Mouse (Mus musculus) hindbrain, embryonic 12.5 days (tissue): ENCODE data around the gene Ppie. TPM values are rescaled to one million over a fixed set of nuclear protein-coding genes. Genes with fewer than 3 reads are reported as not detected.
A peak's percentile ranks its signal among the peaks of the same experiment; 100 is the strongest.
"Not testable (repeated sequence)": the region's sequence is repeated elsewhere in the genome, so short reads cannot be mapped to it uniquely, and the experiment has no call there.

Source experiments
- ATAC-seq: fragments of 200-750 bp; cut with Nextera tagmentation; 2 replicates; pipeline ENCODE4 v1.8.0; 2017; ENCODE audit warnings: moderate TSS enrichment; ENCODE audit not compliant: low FRiP score
- H3K27ac ChIP-seq: fragments of 300-500 bp; sonication (generic); 2 replicates; pipeline ENCODE4 v1.5.1; 2016; ENCODE audit warnings: mild to moderate bottlenecking
- H3K27me3 ChIP-seq: fragments of 300-500 bp; sonication (generic); 2 replicates; pipeline ENCODE4 v1.6.1; 2016; ENCODE audit warnings: mild to moderate bottlenecking
- H3K36me3 ChIP-seq: fragments of 300-500 bp; sonication (generic); 2 replicates; pipeline ENCODE4 v1.6.1; 2016; ENCODE audit warnings: mild to moderate bottlenecking
- H3K4me1 ChIP-seq: fragments of 300-500 bp; sonication (generic); 2 replicates; pipeline ENCODE4 v1.6.1; 2016
- H3K4me2 ChIP-seq: fragments of 300-500 bp; sonication (generic); replicated peaks from 2 replicates; pipeline ENCODE4 v1.6.1; 2016; ENCODE audit warnings: mild to moderate bottlenecking
- H3K4me3 ChIP-seq: fragments of 300-500 bp; sonication (generic); 2 replicates; pipeline ENCODE4 v1.5.1; 2016; ENCODE audit warnings: mild to moderate bottlenecking
- H3K9ac ChIP-seq: fragments of 300-500 bp; sonication (generic); 2 replicates; pipeline ENCODE4 v1.6.1; 2016; ENCODE audit warnings: mild to moderate bottlenecking, moderate library complexity
- H3K9me3 ChIP-seq: fragments of 300-500 bp; sonication (generic); replicated peaks from 2 replicates; pipeline ENCODE4 v1.6.1; 2016; ENCODE audit warnings: mild to moderate bottlenecking
- WGBS: fragments of 180-500 bp; shearing (Covaris S2); methylation state at CpG from one replicate; pipeline ENCODE4 v1.1.7; 2016; 5-methylcytosine and 5-hydroxymethylcytosine counted together
- polyA plus RNA-seq: library from polyadenylated mRNA; unstranded; fragments of >200 nt; fragmentation: Nextera tagmentation; extraction: Ambion mirVana; gene quantifications from 2 replicates; pipeline ENCODE4 v1.2.1, GENCODE M21; 2016

Gene Ppie
- polyA plus RNA-seq: 80.3 and 83.2 TPM in 2 replicates

GRCm38 (mm10) chr4:123139513-123140154, at the start of gene Ppie:
Gene Ppie, minus strand, starts transcription at chr4:123139951.
- peak within 1 kb of the TSS; percentile 88 for H3K4me2 ChIP-seq
- peak within 1 kb of the TSS; percentile 71 for H3K9ac ChIP-seq
- peak within 1 kb of the TSS; percentile 75 for H3K27ac ChIP-seq
- H3K36me3 ChIP-seq: peaks cover 18% of the 10 kb centered on the region
- H3K27me3 ChIP-seq: peaks cover 6% of the 10 kb centered on the region
- ATAC-seq: peak; percentile 94
- H3K9me3 ChIP-seq: no peaks in the 10 kb centered on the region
- WGBS: under 1% methylated on average over 34 of the region's 34 CpGs
- H3K4me3 ChIP-seq: peak within 1 kb of the TSS; percentile 65
- peaks cover 15% of the 10 kb centered on the region for H3K4me1 ChIP-seq

GRCm38 (mm10) chr4:123184816-123185215, 45.1 kb upstream of the Ppie start:
- Histone ChIP-seq H3K9me3 (no peaks in the 10 kb centered on the region), H3K9ac (no peak overlapping the region), H3K27ac (no peak overlapping the region), H3K4me1 (peaks cover 13% of the 10 kb centered on the region), H3K36me3 (no peaks in the 10 kb centered on the region), H3K4me2 (no peak overlapping the region), H3K4me3 (no peak overlapping the region), H3K27me3 (peaks cover 73% of the 10 kb centered on the region)
- ATAC-seq: no peak
- 43% methylated on average over 3 of the region's 3 CpGs for WGBS

GRCm38 (mm10) chr4:123183239-123184056, 43.7 kb upstream of the Ppie start:
- ATAC-seq: peak; percentile 90

GRCm38 (mm10) chr4:123182328-123183238, 42.8 kb upstream of the Ppie start, which contains the start of gene Hpcal4:
Gene Hpcal4, plus strand, starts transcription at chr4:123183227.
- H3K4me3 ChIP-seq: peak within 1 kb of the TSS; percentile 45
- peaks cover 77% of the 10 kb centered on the region for H3K27me3 ChIP-seq
- ATAC-seq: peak; percentile 67
- under 1% methylated on average over 44 of the region's 44 CpGs for WGBS
- H3K27ac ChIP-seq: peak within 1 kb of the TSS; percentile 31; the same call in 1 of the 2 replicates
- H3K9ac ChIP-seq: peak within 1 kb of the TSS; percentile 60; the same call in 1 of the 2 replicates
- H3K36me3 ChIP-seq: no peaks in the 10 kb centered on the region
- H3K9me3 ChIP-seq: no peaks in the 10 kb centered on the region
- peaks cover 13% of the 10 kb centered on the region for H3K4me1 ChIP-seq
- H3K4me2 ChIP-seq: peak within 1 kb of the TSS; percentile 79

More at GRCm38 (mm10) chr4:123183239-123184056, 43.7 kb upstream of the Ppie start:
- peaks cover 77% of the 10 kb centered on the region for H3K27me3 ChIP-seq
- no peaks in the 10 kb centered on the region for H3K9me3 ChIP-seq
- H3K27ac ChIP-seq: peak overlapping the region; percentile 31; the same call in 1 of the 2 replicates
- 13% methylated on average over 39 of the region's 44 CpGs for WGBS
- peaks cover 13% of the 10 kb centered on the region for H3K4me1 ChIP-seq
- peak overlapping the region; percentile 45 for H3K4me3 ChIP-seq
- no peaks in the 10 kb centered on the region for H3K36me3 ChIP-seq
- peak overlapping the region; percentile 60; the same call in 1 of the 2 replicates for H3K9ac ChIP-seq
- peak overlapping the region; percentile 79 for H3K4me2 ChIP-seq

GRCm38 (mm10) chr4:123171811-123172210, 32.1 kb upstream of the Ppie start:
- Histone ChIP-seq H3K4me2 (no peak overlapping the region), H3K4me3 (no peak overlapping the region), H3K36me3 (no peaks in the 10 kb centered on the region), H3K27me3 (no peaks in the 10 kb centered on the region; the same call in 1 of the 2 replicates), H3K9me3 (no peaks in the 10 kb centered on the region), H3K27ac (no peak overlapping the region), H3K4me1 (no peaks in the 10 kb centered on the region), H3K9ac (no peak overlapping the region)
- ATAC-seq: no peak

- Histone ChIP-seq H3K27me3 (no peaks in the 10 kb centered on the region; the same call in 1 of the 2 replicates), H3K9me3 (no peaks in the 10 kb centered on the region), H3K4me3 (no peak overlapping the region), H3K9ac (no peak overlapping the region), H3K4me1 (peaks cover 3% of the 10 kb centered on the region), H3K36me3 (no peaks in the 10 kb centered on the region), H3K27ac (no peak overlapping the region), H3K4me2 (no peak overlapping the region)
- WGBS: 84% methylated on average over 15 of the region's 15 CpGs
- no peak for ATAC-seq
Measured at GRCm38 (mm10) chr4:123164157-123164556, 24.4 kb upstream of the Ppie start.

GRCm38 (mm10) chr4:123162305-123162917, 22.7 kb upstream of the Ppie start:
- ATAC-seq: no peak
- no peak overlapping the region for H3K27ac ChIP-seq
- H3K9ac ChIP-seq: no peak overlapping the region
- 21% methylated on average over 15 of the region's 15 CpGs for WGBS
- no peaks in the 10 kb centered on the region; the same call in 1 of the 2 replicates for H3K27me3 ChIP-seq
- peaks cover 3% of the 10 kb centered on the region for H3K4me1 ChIP-seq
- H3K4me3 ChIP-seq: no peak overlapping the region
- H3K36me3 ChIP-seq: no peaks in the 10 kb centered on the region
- H3K4me2 ChIP-seq: peak overlapping the region; percentile 29
- no peaks in the 10 kb centered on the region for H3K9me3 ChIP-seq

GRCm38 (mm10) chr4:123161251-123161650, 21.5 kb upstream of the Ppie start:
- WGBS: 85% methylated on average over 3 of the region's 3 CpGs
- not testable (repeated sequence) for ATAC-seq, H3K9ac ChIP-seq, H3K9me3 ChIP-seq, H3K27me3 ChIP-seq, H3K36me3 ChIP-seq, H3K27ac ChIP-seq, H3K4me2 ChIP-seq, H3K4me3 ChIP-seq, H3K4me1 ChIP-seq

GRCm38 (mm10) chr4:123160571-123160970, 20.8 kb upstream of the Ppie start:
- no peak overlapping the region for H3K27ac ChIP-seq
- ATAC-seq: no peak
- no peaks in the 10 kb centered on the region; the same call in 1 of the 2 replicates for H3K27me3 ChIP-seq
- H3K4me1 ChIP-seq: peaks cover 3% of the 10 kb centered on the region
- no peaks in the 10 kb centered on the region for H3K36me3 ChIP-seq
- 86% methylated on average over 6 of the region's 6 CpGs for WGBS
- no peak overlapping the region for H3K4me2 ChIP-seq
- H3K4me3 ChIP-seq: no peak overlapping the region
- no peaks in the 10 kb centered on the region for H3K9me3 ChIP-seq
- H3K9ac ChIP-seq: no peak overlapping the region

- H3K9me3 ChIP-seq: no peaks in the 10 kb centered on the region
- no peak overlapping the region for H3K4me3 ChIP-seq
Measured at GRCm38 (mm10) chr4:123155840-123156239, 16.1 kb upstream of the Ppie start.

GRCm38 (mm10) chr4:123155427-123155826, 15.7 kb upstream of the Ppie start:
- 75% methylated on average over 2 of the region's 2 CpGs for WGBS
- no peak overlapping the region for H3K4me2 ChIP-seq
- ATAC-seq: no peak
- H3K4me1 ChIP-seq: no peaks in the 10 kb centered on the region
- H3K9me3 ChIP-seq: no peaks in the 10 kb centered on the region
- H3K36me3 ChIP-seq: no peaks in the 10 kb centered on the region
- H3K4me3 ChIP-seq: no peak overlapping the region
- H3K27ac ChIP-seq: no peak overlapping the region
- no peak overlapping the region for H3K9ac ChIP-seq
- H3K27me3 ChIP-seq: peaks cover 2% of the 10 kb centered on the region; the same call in 1 of the 2 replicates

More at GRCm38 (mm10) chr4:123155840-123156239, 16.1 kb upstream of the Ppie start:
- ATAC-seq: no peak
- H3K27me3 ChIP-seq: peaks cover 2% of the 10 kb centered on the region; the same call in 1 of the 2 replicates
- no peak overlapping the region for H3K9ac ChIP-seq
- no peak overlapping the region for H3K4me2 ChIP-seq
- H3K4me1 ChIP-seq: no peaks in the 10 kb centered on the region
- H3K36me3 ChIP-seq: no peaks in the 10 kb centered on the region
- no peak overlapping the region for H3K27ac ChIP-seq
